Mouse (Mus musculus): ENCODE measurements around the gene Actr3. TPM values are rescaled to one million over a fixed set of nuclear protein-coding genes. Genes with fewer than 3 reads are reported as not detected.

Gene Actr3
- 2,047 to 2,533 TPM (median 2,184 TPM) in 3 replicates for total RNA-seq (2017)

DNA sequence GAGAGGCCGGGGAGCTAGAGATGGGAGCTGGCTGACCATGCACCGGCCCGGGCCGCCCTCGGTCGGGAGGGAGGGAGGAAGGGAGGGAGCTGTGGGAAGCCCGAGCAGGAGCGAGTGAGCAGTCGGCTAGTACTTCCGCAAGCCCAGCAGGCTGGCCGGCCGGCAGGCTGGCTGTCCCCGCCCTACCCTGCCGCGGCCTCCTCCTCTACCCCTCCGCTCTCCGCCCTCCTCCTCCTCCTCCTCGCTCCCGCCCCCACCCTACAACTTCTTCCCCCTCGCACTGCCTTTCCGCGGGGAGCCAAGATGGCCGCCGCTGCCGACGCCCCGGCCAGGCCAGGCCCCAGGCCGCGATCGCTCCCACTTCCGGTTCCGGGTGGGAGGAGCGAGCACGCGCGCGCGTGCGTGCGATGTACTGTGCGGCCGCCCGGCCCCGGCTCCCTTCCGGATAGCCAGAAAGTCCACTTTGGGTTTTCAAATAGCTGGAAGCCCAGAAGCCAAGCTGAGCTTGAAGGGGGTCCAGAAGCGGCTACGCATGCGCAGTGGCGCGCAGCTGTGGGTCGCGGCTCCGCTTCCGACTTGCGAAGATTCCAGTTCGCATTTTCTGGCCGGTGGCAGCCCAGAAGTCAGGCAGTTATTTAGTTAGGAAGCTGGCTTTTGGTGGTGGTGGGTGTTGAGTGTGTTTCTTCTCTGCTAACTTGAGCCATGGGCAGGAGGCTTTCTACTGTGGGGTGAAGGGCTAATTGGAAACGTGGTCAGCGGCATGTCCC is at the start of gene Actr3:
Gene Actr3, minus strand, starts transcription at position 359 of the 767 bp plus-strand sequence.
- peak; percentile 69 for ATAC-seq (replicated peaks; ENCODE audit: insufficient number of reproducible peaks, low FRiP score, low TSS enrichment, poor library complexity, severe bottlenecking)

DNA sequence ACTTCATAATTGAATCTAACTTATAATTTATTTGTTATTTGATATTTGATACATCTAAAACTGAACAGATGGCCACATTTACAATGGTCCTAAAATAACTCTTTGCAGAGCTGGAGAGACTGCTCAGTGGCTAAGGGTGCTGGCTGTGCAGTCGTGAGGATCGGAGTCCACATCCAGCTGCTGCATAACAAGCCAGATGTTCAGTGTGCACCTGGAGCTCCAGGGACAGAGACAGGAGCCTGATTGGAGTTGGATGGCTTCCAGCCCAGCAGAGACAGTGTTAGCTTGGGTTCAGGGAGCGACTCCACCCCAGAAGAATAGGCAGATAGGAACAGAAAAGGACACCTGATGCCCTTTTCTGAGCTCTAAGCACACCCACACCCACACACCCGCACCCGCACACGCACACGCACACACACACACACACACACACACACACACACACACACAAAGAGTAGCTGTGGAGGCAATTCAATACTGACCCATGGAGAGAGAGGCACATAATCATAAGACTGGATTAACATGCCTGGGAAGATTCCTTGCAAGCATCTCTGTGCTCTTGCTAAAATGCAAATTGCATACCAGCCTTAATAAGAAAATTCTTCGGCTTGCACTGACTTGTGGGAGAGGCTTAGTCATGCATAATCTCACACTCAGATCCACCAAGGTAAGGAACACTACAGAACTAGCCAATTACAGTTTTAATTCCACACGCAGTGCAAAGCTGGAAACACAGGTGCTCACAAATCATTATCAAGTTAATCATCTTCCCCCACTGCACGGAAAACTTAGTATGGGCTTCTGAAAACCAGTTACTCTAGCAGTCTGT is 47.1 kb upstream of the Actr3 start:
- no peak for ATAC-seq (replicated peaks; ENCODE audit: insufficient number of reproducible peaks, low FRiP score, low TSS enrichment, poor library complexity, severe bottlenecking)

- no peak for ATAC-seq (replicated peaks; ENCODE audit: insufficient number of reproducible peaks, low FRiP score, low TSS enrichment, poor library complexity, severe bottlenecking)
Measured at GRCm38 (mm10) chr1:125481842-125482241, 46.3 kb upstream of the Actr3 start.

DNA sequence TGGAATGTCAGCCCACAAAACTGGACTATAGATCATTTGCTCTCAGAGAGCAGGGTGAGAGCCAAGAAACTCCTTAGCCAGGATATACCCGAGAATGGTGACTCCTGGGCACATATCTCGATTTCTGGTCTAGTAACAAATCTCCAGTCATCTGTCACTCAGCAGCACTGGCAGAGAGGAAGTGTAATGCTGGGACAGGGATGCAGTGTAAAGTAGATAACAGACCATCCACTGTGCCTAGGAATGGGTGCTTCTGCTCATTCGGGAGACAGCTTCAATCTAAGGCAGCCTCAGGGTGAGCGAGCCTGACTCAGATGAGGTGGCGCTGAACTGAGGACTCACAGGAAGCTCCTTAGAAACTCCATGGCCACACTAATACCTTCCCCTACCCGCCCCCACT is 43.1 kb upstream of the Actr3 start:
- no peak for ATAC-seq (replicated peaks; ENCODE audit: insufficient number of reproducible peaks, low FRiP score, low TSS enrichment, poor library complexity, severe bottlenecking)

- ATAC-seq (replicated peaks; ENCODE audit: insufficient number of reproducible peaks, low FRiP score, low TSS enrichment, poor library complexity, severe bottlenecking): no peak
Measured at GRCm38 (mm10) chr1:125475961-125476682, 40.6 kb upstream of the Actr3 start.

GRCm38 (mm10) chr1:125473866-125474265 is 38.3 kb upstream of the Actr3 start:
- ATAC-seq (replicated peaks; ENCODE audit: insufficient number of reproducible peaks, low FRiP score, low TSS enrichment, poor library complexity, severe bottlenecking): no peak

GRCm38 (mm10) chr1:125473126-125473666 is 37.7 kb upstream of the Actr3 start:
- ATAC-seq (replicated peaks; ENCODE audit: insufficient number of reproducible peaks, low FRiP score, low TSS enrichment, poor library complexity, severe bottlenecking): peak; percentile 64

GRCm38 (mm10) chr1:125470805-125471648 is 35.5 kb upstream of the Actr3 start:
- 0 out of 2 replicates have a peak, but pooled peaks have one; percentile 28 for ATAC-seq (replicated peaks; ENCODE audit: insufficient number of reproducible peaks, low FRiP score, low TSS enrichment, poor library complexity, severe bottlenecking)

GRCm38 (mm10) chr1:125467936-125468335 is 32.4 kb upstream of the Actr3 start:
- peak; percentile 7; the same call in 1 of the 2 replicates for ATAC-seq (replicated peaks; ENCODE audit: insufficient number of reproducible peaks, low FRiP score, low TSS enrichment, poor library complexity, severe bottlenecking)

GRCm38 (mm10) chr1:125466621-125467257 is 31.2 kb upstream of the Actr3 start:
- ATAC-seq (replicated peaks; ENCODE audit: insufficient number of reproducible peaks, low FRiP score, low TSS enrichment, poor library complexity, severe bottlenecking): peak; percentile 83

- no peak for ATAC-seq (replicated peaks; ENCODE audit: insufficient number of reproducible peaks, low FRiP score, low TSS enrichment, poor library complexity, severe bottlenecking)
Measured at GRCm38 (mm10) chr1:125464011-125464410, 28.5 kb upstream of the Actr3 start.

- ATAC-seq (replicated peaks; ENCODE audit: insufficient number of reproducible peaks, low FRiP score, low TSS enrichment, poor library complexity, severe bottlenecking): no peak
Measured at GRCm38 (mm10) chr1:125463349-125463748, 27.8 kb upstream of the Actr3 start.

DNA sequence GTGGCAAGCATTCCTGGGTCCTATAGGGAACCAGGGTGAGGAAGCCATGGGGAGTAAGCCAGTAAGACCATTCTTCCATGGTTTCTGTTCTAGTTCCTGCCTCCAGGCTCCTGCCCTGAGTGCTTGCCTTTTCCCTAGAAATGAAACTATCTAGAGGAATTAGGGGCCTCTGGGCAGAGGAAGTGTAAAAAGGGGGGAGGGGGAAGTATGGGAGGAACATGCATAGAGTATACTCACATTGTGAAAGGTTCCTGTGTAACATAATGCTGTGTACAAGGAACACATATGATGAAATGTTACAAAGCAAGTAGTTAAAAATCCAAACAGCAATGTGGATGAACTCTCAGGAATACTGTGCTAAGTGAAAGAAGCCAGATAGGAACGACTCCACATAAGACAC is 27.4 kb upstream of the Actr3 start:
- 0 out of 2 replicates have a peak, but pooled peaks have one; percentile 27 for ATAC-seq (replicated peaks; ENCODE audit: insufficient number of reproducible peaks, low FRiP score, low TSS enrichment, poor library complexity, severe bottlenecking)

- ATAC-seq (replicated peaks; ENCODE audit: insufficient number of reproducible peaks, low FRiP score, low TSS enrichment, poor library complexity, severe bottlenecking): no peak
Measured at GRCm38 (mm10) chr1:125458531-125458930, 23.0 kb upstream of the Actr3 start.

DNA sequence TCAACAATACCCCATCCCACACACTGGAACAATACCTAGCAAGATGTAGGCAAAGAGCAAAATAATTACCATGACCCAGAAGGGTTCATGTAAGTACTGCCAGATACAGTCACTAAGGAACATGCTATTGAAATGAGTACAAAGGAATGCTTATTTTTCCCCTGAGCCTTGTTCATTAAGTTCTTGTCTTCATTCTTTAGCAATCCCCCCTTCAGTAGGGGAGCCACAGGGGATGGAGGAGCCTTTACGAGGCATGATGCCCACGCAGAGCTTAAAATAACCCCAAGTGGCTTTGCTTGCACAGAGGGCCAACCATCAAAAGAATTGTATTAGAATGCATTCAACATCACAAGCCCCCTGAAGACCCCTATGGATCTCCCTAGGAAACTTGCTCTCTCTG is 19.6 kb upstream of the Actr3 start:
- ATAC-seq (replicated peaks; ENCODE audit: insufficient number of reproducible peaks, low FRiP score, low TSS enrichment, poor library complexity, severe bottlenecking): no peak

DNA sequence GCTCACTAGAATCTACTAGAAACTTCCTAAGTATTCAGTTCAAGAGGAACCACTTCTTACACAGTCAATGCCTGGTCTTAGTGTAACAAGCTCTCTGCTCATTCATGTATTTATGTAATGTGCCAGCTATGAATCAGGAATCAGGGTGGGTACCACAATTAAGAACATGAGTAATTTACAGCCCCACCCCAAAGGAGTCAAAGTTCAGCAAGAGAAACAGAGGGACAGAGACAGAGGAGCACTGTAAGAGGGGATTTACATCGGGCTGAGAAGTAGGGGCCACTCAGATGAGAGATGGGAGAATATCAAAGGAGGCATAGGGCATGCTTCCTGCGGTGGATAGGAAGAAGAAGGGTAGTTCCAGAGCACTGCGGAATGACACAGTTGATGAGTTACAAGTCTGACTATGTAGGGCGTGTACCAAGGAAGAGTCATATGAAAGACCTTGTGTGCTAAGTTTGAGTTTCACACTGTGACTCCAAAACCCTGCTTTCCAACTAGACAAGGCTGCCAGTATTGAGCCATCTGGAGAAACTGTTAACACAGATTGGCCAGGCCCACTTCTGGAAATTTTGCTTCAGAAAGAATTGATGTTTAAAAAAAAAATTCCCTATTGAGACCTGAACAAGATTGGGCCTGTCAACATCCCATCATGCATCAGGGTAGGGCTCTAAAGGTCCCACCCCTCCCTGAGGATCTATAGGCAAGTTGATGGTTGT is 14.9 kb upstream of the Actr3 start:
- ATAC-seq (replicated peaks; ENCODE audit: insufficient number of reproducible peaks, low FRiP score, low TSS enrichment, poor library complexity, severe bottlenecking): no peak

GRCm38 (mm10) chr1:125447926-125448325 is 12.4 kb upstream of the Actr3 start:
- ATAC-seq (replicated peaks; ENCODE audit: insufficient number of reproducible peaks, low FRiP score, low TSS enrichment, poor library complexity, severe bottlenecking): no peak
